Mouse (Mus musculus) thymus, adult 2 months (tissue): ENCODE measurements around the gene Agap2.

ENCODE experiments used
- CTCF ChIP-seq: fragments of 200-500 bp; IDR thresholded peaks from 2 replicates; pipeline ENCODE4 v1.5.1; 2012; ENCODE audit warnings: mild to moderate bottlenecking, control low read depth, low read length, moderate library complexity, borderline replicate concordance; ENCODE audit not compliant: control insufficient read depth, poor library complexity, insufficient read depth; ENCODE audit errors: extremely low read depth
- POLR2A ChIP-seq: fragments of 200-500 bp; IDR thresholded peaks from 2 replicates; pipeline ENCODE4 v1.6.1; 2012; ENCODE audit warnings: mild to moderate bottlenecking, low read length, control low read depth, moderate library complexity; ENCODE audit not compliant: control insufficient read depth, poor library complexity, insufficient read depth; ENCODE audit errors: extremely low read depth

DNA sequence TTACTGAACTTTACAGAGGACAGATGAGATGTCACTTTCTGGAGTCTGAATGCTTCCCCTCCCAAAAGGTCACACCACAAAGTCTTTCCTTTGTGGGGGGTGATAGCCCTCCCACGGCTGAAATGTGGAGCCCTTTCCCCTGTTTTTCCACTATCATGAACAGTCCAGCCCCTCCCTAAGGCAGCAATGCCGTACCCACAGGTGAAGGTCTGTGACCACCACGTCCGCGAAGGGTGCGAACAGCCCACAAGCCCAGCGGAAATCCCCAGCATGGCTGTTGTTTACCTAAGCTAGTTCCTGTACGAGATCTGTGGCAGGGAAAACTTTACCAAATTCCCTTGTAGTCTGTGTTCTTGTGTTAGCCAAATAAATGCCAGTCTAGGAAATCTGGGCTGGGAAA, 66.4 kb downstream of the Agap2 start:
- TF ChIP-seq CTCF (no peak), POLR2A (no peak)
